Mouse (Mus musculus): ENCODE measurements around the gene Dnm2.

- TF ChIP-seq CTCF (IDR thresholded peaks at IDR 0.05; ENCODE audit: borderline replicate concordance, insufficient read depth, low read depth, low read length) (peak; percentile 84), POLR2A (IDR thresholded peaks at IDR 0.05; ENCODE audit: borderline replicate concordance, insufficient read depth, low read length) (no peak)
These were observed 15.0 kb upstream of the Dnm2 start for GRCm38 (mm10) chr9:21409592-21410317.
